Mouse (Mus musculus): ENCODE data around the gene Stra6.

Gene Stra6

GRCm38 (mm10) chr9:58168880-58169279 is 105.3 kb downstream of the Stra6 start:
- no peak for DNase-seq (ENCODE audit: low spot score in 2 of 2)

DNA sequence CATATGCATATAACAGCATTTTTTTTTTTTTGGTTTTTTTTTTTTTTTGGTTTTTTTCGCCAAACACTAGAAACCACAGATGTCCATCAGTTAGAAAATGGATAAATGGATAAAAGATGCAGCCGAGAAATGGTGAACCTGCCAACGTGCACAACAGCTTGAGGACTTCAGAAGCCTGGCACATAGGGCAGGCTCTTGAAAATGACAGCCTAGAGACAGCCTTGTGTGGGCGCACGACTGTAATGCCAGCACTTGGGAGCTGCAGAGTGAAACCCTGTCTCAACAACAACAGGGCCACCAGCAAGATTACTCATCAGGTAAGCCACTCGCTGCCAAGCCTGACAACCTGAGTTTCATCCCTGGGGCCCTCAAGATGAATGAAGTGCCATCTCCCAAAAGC is 105.8 kb downstream of the Stra6 start:
- DNase-seq (ENCODE audit: low spot score in 2 of 2), result no peak

DNA sequence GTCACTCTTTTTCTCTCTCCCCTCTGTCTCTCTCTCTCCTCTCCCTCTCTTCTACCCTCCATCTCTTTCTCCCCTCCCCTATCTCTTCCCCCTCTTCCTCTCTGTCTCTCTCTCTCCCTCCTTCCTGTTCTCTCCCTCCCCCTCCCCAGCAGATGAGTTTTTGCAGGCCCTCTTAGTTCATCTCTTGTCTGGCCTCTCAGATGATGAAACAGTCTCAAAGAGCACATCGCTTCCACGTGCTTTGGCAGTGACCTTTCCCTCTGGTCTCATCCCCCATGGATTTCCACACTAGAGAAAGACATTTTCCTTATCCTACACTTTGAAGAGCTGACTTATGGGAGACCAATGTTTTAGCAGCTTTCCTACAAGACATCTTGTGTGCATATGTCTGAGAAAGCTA is 109.3 kb downstream of the Stra6 start:
- DNase-seq (ENCODE audit: low spot score in 2 of 2), result no peak

DNA sequence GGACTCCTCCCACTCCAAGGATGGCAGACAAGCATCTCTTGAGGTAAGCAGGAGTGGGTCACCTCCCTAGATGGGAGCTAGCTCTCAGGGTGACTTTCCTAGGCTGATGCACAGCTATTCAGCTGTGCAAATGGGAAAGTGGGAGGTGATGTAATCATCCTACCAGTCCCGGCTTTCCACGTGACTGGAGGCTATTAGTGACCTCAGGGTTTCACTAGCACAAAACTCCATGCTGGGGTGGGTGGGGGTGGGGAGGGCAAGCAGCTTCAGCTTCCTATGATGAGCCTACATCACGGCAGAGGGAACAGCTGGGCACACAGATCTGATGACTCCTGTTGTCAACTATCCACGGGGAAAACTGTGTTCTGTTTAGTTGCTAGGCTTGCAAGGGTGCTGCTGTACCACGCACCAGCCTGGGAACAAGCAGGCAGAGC is 111.2 kb downstream of the Stra6 start:
- DNase-seq (ENCODE audit: low spot score in 2 of 2), result no peak

DNA sequence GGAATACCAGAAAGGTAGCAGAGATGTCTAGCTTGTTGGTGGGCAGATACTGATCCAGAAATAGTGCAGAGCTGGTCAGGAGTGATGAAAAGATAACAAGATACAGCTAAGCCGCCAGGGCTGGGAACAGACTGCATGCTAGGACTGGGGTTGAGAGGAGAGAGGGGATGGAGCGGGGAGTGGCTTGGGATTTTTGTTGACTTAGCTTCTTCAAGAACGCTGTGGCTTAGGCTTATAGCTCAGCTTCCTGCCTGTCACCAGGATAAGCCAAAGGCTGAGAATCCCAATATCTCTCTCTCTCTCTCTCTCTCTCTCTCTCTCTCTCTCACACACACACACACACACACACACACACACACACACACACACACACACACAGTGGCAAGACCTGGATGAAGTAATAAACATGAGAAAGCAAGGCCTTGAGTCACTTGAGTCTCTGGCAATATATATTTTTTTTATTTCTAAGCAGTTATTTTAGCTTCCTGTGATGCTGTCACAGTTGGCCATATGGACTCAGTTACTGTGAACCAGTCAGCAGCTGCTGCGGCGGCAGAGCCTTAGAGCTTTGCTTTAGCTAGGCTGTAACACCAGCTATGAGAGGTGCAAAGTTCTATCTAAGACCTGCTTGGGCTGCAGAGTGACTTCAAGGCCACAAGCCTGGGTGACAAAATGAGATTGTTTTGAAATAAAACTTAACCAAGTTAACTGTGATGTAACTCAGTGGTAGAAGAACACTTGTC is 112.3 kb downstream of the Stra6 start:
- DNase-seq (ENCODE audit: low spot score in 2 of 2), result peak; percentile 60 to 85

GRCm38 (mm10) chr9:58177165-58177564 is 113.6 kb downstream of the Stra6 start:
- no peak for DNase-seq (ENCODE audit: low spot score in 2 of 2)

DNA sequence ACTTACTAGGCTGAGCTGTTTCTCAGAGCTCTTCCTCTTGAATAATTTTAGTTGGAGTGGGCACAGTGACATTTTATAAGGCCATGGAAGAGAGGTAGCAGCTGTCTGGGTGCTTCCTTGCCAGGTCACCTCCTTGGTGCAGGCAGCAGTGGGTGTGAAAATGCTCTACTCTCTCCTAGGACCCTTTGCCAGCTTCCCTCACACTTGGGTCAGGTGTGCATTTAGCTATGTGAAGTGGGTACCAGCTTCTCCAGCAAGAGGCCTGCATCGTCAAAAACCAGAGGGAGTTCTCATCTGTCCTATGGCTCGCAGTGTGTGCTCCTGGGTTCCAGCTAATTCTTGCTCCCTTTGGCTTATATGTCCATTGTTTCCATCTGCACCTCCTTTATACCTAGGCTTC is 115.8 kb downstream of the Stra6 start:
- DNase-seq (ENCODE audit: low spot score in 2 of 2), result no peak

GRCm38 (mm10) chr9:58184456-58184855 is 120.9 kb downstream of the Stra6 start:
- DNase-seq (ENCODE audit: low spot score in 2 of 2), result no peak

GRCm38 (mm10) chr9:58194222-58194621 is 130.6 kb downstream of the Stra6 start:
- DNase-seq (ENCODE audit: low spot score in 2 of 2), result no peak

GRCm38 (mm10) chr9:58195671-58196070 is 132.1 kb downstream of the Stra6 start:
- DNase-seq (ENCODE audit: low spot score in 2 of 2), result peak in 1 of 2 experiments; percentile 35

GRCm38 (mm10) chr9:58196141-58196540 is 132.6 kb downstream of the Stra6 start:
- DNase-seq (ENCODE audit: low spot score in 2 of 2), result no peak

- peak in 1 of 2 experiments; percentile 42 for DNase-seq (ENCODE audit: low spot score in 2 of 2)
These were observed 133.3 kb downstream of the Stra6 start for GRCm38 (mm10) chr9:58196610-58197567.

DNA sequence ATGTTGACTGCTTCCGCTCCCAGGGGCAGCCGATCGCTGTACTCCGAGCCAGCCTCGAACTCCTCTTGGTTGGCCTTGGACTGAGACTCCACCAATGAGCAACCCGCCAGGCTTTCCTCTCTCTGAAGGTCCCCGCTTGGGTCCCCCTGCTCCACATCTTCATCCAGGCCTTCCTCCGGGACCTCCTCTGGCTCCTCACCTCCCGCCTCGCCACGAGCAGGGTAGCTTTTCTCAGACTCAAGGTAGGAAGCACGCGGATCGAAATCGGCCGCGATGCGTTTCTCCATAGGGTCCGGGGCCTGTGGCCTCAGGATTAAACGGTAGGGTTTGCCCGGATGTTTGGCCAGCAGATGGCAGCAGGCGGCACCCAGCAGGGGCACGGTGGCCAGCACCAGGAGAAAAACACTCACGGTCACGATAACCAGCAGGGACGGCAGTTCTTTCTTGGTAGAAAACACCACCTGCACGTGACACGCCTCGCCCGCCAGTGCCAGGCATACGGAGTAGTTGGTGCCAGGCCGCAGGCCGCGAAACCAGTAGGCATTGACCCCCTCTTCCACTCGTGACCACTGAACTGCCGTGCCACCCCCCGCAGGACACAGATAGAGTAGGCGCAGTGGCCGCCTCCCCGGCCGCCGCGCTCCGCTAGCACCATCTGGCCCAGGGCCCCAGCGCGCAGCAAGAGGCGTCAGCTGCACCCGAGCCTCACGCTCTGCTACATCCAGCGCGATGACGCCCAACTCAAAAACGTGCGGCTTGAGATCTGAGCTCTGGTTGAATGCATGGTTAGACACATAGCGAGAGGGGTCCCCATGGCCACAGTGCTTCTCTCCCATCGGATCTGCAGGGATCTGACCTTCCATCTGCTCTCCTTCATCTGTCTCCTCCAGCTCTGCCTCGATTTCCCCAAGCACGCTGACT is 134.5 kb downstream of the Stra6 start:
- peak; percentile 77 to 82 for DNase-seq (ENCODE audit: low spot score in 2 of 2)

DNA sequence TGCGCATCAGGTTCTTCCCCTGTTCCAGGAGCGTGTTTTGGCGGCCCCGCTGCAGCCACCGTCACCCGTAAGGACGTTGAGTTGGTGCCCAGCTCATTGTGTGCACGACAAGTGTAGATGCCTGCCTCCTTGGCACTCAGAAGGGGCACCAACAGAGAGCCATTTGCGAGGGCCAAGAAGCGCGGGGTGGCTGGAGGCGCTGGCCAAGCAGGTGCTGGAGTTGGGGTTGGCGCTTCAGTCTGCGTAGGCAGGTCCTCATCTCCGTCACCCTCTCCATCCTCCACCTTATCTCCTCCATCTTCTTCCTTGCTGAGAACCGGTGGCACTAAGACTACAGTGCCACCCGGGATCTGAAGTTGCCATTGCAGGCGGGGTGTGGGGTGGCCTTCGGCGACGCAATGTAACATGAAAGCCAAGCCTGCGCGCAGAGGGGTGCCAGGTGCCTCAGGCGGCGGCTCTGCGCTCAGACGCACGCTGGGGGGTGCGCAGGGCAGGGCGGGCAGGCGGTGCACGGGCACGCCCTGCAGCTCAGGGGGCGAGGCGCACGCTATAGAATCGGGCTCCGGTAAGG is 135.3 kb downstream of the Stra6 start:
- DNase-seq (ENCODE audit: low spot score in 2 of 2), result peak; percentile 58 to 67

GRCm38 (mm10) chr9:58199381-58200269 is 136.0 kb downstream of the Stra6 start:
- peak; percentile 45 to 65 for DNase-seq (ENCODE audit: low spot score in 2 of 2)

DNA sequence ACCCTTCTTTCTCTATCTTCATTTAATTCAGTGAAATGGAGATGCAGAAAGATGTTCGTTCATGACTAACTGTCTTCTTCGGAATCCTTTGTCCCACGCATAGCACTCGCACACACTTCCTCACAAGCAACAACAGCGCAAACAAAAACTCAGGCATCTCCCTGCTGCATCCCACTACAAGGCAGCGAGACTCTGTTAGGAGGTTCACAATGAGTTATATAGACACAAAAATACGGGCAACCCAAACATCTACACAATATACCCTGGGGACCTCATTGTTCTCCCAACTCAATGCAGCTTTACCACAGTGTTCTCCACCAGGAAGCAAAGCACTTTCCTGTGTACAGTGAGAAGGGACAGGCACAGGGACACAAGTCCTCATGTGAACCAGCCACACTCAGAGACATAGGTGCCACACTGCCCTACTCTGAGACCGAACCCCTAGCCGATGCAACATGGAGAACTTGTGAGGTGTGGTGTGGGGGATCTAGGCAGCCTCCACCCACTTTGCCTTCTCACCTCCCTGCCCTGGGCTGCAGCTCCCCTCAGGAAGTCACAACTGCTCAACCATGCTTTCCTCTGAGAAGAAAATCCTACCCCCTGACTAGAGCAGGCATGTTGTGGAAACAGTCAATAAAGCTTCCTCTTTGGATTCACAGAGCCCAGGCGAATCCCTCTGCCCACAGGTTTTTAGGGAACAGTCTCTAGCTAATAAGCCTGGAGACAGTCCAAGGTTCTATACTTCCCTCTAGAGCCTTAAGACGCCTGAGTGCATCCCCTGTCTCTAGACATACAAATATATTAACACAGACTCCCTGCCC is 136.9 kb downstream of the Stra6 start:
- no peak for DNase-seq (ENCODE audit: low spot score in 2 of 2)

DNA sequence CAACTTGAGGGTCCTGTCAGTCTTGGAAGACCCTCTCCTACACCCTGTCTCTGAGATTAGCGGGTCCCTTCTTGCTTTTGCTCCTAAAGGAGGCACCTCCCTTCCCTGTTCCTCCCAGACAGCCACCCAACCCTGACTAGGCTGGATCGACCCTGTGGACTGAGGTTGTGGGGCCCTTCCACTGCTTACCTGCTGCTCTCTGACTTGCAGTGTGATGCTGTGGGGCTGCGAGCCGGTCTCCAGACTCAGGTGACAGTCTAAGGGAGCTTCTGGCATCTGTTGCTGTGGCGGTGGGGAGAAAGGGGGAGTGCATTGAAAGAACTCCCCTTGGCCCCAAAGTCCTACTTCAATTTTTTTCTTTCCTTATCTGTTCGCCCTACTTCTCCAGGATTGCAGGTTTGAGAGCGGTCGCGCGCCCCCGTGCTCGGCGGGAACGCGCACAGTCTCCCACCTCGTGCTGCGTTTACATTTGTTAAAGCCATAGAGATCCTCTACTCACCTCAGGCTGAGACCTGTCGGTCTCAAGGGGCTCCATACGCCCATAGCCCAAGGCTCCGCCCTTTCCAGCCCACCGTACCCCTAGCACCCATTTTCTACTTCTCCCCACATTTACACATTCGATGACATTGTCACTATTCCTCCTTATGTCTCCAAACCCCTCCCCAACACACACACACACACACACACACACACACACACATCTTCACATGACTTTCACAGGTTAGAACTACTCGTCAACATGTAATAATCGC is 137.7 kb downstream of the Stra6 start:
- peak; percentile 58 to 71 for DNase-seq (ENCODE audit: low spot score in 2 of 2)

DNA sequence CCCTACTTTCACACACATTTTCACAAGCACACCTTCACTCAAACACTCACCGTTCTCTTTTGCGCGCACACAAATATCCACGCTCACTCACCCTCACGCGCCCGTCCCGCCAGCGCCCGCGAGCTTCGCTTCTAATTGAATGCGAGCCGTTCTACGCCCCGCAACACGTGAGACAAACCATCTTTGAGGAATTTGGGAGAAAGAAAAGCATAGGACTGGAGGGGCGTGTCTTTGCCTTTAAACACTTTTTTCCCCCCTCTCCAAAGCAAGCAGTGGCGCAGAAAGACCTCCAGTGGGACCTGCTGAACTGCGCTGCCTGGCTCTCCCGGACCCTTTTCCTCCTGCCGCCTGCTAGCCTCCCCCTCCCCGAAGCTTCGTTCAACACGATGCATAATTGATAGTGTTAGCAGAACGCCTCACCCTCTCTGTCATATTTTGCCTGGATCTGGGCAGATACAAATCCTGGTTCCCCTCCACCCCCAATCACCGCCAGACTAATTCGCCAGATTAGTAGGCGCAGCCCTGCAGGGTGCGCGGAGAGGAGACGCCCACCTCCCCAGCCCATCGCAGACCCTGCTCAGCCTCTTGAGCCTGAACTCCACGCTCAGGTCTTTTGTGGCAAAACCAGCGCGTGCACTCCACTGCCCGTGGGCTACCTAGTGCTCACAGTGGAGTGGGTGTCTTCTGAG is 138.4 kb downstream of the Stra6 start:
- DNase-seq (ENCODE audit: low spot score in 2 of 2), result peak; percentile 63 to 70

Measured in right cerebral cortex, postnatal 10 days (tissue).